Mouse (Mus musculus) stomach, embryonic 15.5 days (tissue): ENCODE measurements around the gene Psap. TPM values are rescaled to one million over a fixed set of nuclear protein-coding genes. Genes with fewer than 3 reads are reported as not detected.

Experiments used
- ATAC-seq: fragments of 200-750 bp; cut with Nextera tagmentation; 2 replicates; pipeline ENCODE4 v1.8.0; 2017; ENCODE audit warnings: low read depth, moderate number of reproducible peaks, moderate TSS enrichment; ENCODE audit not compliant: insufficient read depth, low FRiP score
- H3K27ac ChIP-seq: fragments of 300-500 bp; sonication (generic); 2 replicates; pipeline ENCODE4 v1.5.1; 2015; ENCODE audit warnings: mild to moderate bottlenecking, inconsistent platforms
- H3K27me3 ChIP-seq: fragments of 300-500 bp; sonication (generic); replicated peaks from 2 replicates; pipeline ENCODE4 v1.6.1; 2015; ENCODE audit warnings: inconsistent platforms
- H3K36me3 ChIP-seq: fragments of 300-500 bp; sonication (generic); 2 replicates; pipeline ENCODE4 v1.6.1; 2015; ENCODE audit warnings: inconsistent platforms
- H3K4me1 ChIP-seq: fragments of 300-500 bp; sonication (generic); 2 replicates; pipeline ENCODE4 v1.6.1; 2015; ENCODE audit warnings: inconsistent platforms
- H3K4me2 ChIP-seq: fragments of 300-500 bp; sonication (generic); 2 replicates; pipeline ENCODE4 v1.6.1; 2015; ENCODE audit warnings: mild to moderate bottlenecking, inconsistent platforms
- H3K4me3 ChIP-seq: fragments of 300-500 bp; sonication (generic); replicated peaks from 2 replicates; pipeline ENCODE4 v1.5.1; 2015; ENCODE audit warnings: inconsistent platforms
- H3K9ac ChIP-seq: fragments of 300-500 bp; sonication (generic); 2 replicates; pipeline ENCODE4 v1.6.1; 2015; ENCODE audit warnings: inconsistent platforms
- H3K9me3 ChIP-seq: fragments of 300-500 bp; sonication (generic); 2 replicates; pipeline ENCODE4 v1.6.1; 2016; ENCODE audit warnings: inconsistent platforms
- WGBS: fragments of 180-500 bp; shearing (Covaris S2); methylation state at CpG from one replicate; pipeline ENCODE4 v1.1.7; 2015; 5-methylcytosine and 5-hydroxymethylcytosine counted together
- polyA plus RNA-seq: library from polyadenylated mRNA; unstranded; fragments of >200 nt; fragmentation: Nextera tagmentation; extraction: Ambion mirVana; gene quantifications from 2 replicates; pipeline ENCODE4 v1.2.1, GENCODE M21; 2015

The Psap gene
- polyA plus RNA-seq, 1 experiment from 2014 or later: 142 TPM

GRCm38 (mm10) chr10:60351761-60352455, 74.5 kb downstream of the Psap start:
- H3K27me3 ChIP-seq: no peaks in the 10 kb centered on the region
- no peak overlapping the region for H3K4me3 ChIP-seq
- H3K4me2 ChIP-seq: peak overlapping the region; percentile 80
- 12% methylated on average over 7 of the region's 7 CpGs for WGBS
- H3K4me1 ChIP-seq: peaks cover 54% of the 10 kb centered on the region
- ATAC-seq: peak; percentile 31; the same call in 1 of the 2 replicates
- no peaks in the 10 kb centered on the region for H3K36me3 ChIP-seq
- peak overlapping the region; percentile 94 for H3K27ac ChIP-seq
- no peak overlapping the region for H3K9ac ChIP-seq
- no peaks in the 10 kb centered on the region for H3K9me3 ChIP-seq

Other genes with a start within 250 kb of the Psap start
- gene Spock2, start 171.4 kb upstream of the Psap start, polyA plus RNA-seq: 5.3 and 6.1 TPM in 2 replicates
- 2.2 and 2.3 TPM in 2 replicates for gene Chst3, start 58.4 kb upstream of the Psap start, polyA plus RNA-seq
- 7.0 and 7.8 TPM in 2 replicates for gene Vsir, start 69.2 kb downstream of the Psap start, polyA plus RNA-seq
- 0.64 and 0.98 TPM in 2 replicates for gene Gm17455, start 122.1 kb downstream of the Psap start, polyA plus RNA-seq